Mouse (Mus musculus): ENCODE data around the gene Mtg1.
"Not testable (repeated sequence)": the region's sequence is repeated elsewhere in the genome, so short reads cannot be mapped to it uniquely, and the experiment has no call there.

Gene Mtg1

DNA sequence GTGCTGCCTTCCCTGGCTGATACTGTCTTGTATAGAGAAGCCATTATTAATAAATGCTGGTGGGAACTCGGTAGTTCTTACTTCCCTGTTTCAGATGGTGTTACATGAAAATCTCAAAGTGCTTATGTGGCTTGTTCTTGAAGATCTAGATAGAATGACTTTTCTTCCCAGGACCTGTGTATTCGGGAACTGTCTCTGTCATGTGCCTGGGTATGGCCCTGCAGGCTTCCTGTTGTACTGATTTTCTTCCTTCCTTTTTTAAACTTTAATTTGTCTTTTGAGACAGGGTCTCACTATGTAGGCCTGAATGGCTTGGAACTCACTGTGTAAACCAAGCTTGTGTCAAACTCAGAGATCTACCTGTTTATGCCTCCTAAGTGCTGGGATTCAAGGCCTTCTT, 9.5 kb upstream of the Mtg1 start:
- no peak for DNase-seq

DNA sequence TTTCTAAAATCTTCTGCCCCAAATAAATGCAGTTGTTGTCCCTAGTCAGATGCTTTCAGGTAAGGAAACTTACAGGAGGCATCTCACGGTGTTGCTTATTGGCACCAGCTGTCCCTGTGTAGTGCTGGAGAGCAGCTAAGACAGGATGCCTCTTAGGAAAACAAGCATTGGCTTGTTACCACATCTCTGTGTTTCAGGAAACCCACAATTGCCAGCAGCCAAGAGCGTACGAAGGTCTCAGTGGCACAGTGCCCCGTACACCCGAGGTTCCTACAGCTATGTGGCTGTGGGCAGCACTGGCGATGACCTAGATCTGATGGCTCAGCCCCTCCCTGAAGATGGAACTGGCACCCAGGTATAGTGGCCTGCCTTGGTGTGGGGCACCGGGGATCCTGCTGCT, 5.2 kb upstream of the Mtg1 start:
- DNase-seq: not testable (repeated sequence)

DNA sequence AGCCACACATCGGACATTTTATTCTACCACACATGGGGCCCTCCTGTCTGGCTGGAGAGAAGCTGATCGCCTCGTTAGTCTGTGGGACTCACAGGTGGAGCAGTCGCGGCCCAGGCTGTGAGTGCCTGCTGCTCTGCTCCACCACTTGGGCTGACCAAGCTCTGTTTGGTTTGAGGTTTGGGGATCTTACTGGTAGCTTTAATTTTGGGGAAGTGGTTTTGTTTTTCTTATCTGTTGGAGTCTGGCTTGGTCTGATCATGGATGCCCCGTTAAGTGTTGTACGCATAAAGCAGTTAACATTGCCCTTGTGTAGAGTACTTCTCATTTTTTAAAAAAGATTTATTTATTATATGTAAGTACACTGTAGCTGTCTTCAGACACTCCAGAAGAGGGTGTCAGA, 3.3 kb upstream of the Mtg1 start:
- not testable (repeated sequence) for DNase-seq

DNA sequence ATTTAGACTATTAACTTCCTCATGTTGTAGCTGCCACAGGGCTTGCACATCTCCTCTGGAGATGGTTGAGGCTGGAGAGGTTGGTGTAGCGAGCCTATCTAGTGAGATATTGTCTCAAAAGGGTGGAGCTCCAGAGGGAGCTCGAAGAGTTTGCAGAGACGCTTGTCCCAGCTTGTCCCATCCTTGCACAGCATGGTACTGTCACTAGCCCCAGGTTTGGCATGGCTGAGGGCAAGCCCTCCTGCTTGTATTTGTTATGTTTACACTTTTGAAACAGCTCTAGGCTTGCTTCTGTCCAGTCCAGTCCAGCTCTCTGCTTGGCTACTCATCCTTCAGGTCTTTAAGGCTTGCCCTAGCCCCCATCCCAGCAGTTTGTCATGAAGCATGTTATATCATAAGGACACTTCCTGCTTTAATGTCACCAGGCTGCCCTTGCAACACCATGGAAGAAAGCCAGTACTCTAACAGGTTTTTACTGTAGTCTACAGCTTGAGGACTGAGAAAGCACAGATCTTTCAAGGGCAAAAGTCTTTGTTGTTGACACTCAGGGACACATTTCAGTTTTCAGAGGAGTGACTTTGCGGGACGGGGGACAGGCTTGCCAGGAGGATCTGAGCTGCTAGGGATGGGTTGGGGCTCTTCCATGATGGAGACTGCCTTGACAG, 2.1 kb upstream of the Mtg1 start:
- no peak for DNase-seq

DNA sequence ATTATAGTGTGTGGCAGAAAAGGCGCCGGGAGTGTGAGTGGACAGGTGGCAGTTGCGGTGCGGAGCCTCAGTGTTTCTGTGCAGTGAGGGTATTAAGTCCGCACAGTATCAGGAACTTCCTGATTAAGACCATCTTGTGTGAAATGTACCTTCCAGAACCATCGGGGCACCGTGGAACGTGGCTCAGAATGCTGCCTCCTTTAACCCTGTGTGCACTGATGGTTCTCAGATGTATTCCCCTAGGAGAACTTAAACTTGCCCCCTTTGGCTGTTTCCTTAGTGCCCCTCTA, 602 bp downstream of the Mtg1 start:
- DNase-seq: no peak

DNA sequence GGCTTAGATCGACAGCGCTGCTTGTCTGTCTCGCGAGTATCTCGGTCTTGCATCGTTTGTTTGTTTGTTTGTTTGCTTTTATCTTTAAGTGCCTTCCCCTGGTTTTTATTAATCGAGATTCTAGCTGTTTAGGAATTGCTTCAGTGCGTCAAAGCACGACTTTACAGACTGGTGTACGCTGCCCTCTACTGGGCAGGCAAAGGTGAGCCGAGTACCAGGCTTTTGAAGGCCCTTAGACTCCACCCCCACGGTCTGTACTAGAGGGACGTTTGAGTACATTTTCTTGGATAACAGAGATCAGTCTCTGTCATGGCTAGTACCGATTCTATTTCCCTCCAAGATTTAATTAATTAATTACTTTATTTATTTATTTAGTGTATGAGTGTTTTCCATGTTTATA, 4.0 kb downstream of the Mtg1 start:
- DNase-seq: peak; percentile 26 to 38

DNA sequence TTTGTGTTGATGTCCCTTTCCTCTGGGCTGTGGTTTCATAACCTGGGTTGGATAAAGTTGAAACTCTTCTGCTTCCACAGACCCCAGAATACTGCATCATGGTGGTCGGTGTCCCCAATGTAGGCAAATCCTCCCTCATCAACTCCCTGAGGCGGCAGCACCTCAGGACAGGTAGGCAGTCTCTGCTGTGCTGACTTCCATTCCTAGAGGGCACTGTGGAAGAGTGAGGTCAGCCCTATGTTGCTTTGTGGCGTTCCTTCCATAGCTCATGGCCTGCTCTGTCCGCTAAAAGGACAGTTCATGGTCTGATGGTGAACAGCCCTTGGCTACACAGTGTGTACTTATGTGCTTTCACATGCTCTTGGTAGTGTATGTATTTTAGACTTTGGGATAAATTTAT, 7.2 kb downstream of the Mtg1 start:
- no peak for DNase-seq

DNA sequence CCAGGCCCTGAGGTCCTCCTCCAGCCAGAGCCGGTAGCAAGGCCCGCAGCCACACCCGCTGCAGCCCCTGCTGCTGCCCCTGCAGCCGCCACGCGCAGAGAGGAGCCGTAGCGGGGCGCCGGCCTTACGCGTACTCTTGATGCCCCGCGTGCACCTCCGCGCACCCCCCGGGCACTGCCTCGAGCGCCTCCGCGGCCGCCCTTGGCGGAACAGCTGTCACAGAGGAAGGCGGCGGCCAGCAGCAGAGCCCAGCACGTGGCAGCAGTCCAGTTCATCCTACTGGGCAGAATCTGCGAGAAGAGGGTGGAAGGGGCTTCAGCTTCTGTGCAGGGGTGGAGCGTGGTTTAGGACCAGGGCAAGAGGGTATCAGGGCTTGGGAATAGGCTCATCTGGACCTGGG, 16.0 kb downstream of the Mtg1 start:
- no peak for DNase-seq

DNA sequence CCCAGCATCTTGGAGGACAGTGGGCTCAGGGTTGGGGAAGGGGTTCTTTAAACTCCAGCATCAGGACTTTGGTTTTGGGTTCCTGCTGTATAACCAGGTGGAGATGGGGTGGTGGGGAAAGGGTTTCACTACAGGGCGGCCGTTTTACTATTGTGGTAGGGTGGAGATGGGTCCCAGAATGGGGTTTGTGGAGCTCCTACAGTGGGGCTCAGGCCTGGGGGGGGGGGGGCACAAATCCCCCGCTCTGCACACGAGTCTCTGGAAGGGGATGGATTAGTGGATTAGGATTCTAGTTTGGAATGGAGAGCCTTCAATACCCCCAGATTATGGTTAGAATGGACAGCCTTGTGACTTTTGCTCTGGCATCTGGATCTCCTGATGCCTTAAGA, 16.5 kb downstream of the Mtg1 start:
- no peak for DNase-seq

DNA sequence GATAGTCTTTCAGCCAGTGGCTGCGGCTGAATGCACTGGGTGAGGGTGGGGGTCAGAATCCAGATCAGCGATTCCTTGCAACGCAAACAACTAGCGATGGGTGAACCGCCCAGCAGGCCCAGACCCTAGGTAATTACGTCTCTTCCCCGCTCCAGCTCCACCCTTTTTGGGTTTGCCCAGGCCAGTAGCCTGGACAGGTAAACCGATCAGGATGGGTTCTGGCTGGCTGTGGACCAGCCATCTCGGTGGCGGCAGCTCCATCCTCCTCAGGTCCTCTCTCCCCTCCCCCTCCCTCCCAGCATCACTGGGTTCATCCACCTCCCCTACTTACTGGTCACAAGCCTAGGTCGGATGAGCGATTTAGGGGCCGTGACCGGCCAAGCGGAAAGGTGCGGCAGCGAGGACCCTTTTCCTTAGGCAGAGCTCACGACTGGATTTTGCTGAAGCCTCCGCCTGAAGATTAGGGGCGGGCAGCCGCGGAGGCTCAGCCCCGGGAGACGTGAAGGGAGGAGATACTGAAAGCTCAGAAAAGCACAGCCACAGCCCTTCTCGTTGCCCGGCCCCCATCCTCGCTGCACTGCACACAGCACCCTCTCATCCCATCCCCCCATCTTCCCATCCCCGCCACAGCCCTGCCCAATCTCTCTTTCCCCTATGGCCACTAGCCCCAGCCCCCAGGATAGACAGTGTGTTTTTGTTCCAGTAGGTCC, 17.0 kb downstream of the Mtg1 start, which contains the start of gene Sprn:
Sprn (minus strand) TSS at position 660 of the 710 bp plus-strand sequence.
- no peak for DNase-seq

DNA sequence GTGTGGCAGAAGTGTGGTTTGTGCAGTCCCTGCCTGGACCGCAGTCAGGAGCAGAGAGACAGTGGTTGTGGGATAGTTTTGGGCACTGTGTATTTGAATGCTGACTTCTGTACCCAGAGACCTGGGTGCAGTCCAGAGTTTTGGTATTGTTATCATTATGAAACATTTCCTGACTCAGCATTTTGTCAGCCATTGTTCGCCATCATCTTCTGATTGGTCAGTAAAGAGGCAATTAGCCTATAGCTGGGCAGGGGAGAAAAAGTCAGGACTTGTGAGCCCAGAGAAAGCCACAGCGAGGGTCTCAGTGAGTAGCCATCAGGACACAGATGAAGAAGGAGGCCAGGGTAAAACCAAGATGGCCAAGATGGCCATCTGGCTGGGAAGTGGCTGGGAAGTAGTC, 23.0 kb downstream of the Mtg1 start:
- DNase-seq: no peak

DNA sequence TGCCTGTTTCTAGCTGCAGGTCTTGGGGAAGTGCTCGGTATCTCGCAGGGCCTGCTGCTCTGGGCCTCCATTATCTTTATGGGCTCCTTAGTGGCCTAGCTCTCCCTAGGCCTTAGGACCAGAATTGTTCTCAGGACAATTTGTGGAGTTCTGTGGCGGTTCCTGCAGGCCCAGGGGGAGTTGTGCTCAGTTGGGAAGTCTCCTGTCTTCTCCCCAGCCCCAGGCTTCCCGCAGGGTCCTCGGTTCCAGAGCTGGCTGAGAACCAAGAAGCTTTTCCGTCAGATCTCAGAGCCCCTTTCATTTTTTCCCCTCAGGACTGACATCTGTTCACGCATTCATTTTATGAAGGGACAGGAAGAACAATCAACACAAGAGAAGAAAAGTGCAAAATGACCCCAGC, 27.3 kb downstream of the Mtg1 start, which contains the start of gene Olfr522:
Olfr522 (minus strand) TSS at position 101 of the 400 bp plus-strand sequence.
- no peak for DNase-seq

DNA sequence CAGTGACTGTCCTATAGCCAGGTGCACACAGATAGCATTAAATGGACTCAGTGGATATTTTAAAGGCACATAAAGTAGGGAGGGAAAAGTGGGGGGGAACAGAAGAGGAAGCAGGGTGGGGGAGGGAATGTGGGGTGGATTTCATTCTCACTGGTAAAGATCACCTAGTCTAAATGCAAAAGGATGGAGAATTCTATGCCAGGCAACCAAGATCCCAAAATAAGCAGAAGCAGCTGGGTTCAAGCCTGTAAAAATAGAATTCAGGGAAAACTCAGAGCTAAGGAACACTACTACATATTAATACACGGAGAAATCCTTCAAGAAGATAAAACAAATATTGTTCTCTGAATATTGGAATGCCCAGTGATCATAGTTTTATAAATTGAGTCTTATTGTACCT, 30.6 kb downstream of the Mtg1 start:
- DNase-seq: no peak

DNA sequence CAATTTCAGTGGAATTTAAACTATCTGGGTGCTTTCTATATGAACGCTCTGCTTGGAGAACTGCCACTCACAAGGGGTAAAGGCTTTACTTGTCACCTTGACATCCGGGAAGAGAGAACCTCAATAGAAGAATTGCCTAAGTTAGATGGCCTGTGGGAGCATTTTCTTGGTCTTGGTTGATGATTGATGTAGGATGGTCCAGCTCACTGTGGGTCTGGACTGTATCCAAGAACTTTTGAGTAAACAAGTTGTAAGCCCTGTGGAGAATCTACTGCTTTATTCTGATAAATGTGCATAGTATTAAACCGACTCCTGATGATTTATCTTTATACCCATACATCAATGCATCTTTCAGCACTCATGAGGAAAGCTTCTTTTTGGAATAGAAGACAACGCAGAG, 32.0 kb downstream of the Mtg1 start:
- no peak for DNase-seq

DNA sequence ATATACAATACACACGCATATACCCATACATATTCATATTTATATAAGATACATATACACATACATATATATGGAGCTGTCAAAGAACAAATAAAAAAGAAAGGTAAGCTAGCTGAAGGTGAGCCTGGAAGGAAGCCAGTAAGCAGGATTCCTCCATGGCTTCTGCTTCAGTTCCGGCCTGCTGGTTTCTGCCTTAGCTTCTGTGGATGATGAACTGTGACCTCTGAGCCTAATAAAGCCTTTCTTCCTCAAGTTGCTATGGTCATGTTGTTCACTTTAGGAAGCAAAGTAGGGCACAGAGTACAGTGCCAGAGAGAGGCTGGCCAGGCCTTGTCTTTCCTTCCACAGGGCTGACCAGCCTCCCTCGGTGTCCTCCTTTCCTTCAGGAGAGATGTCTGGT, 33.5 kb downstream of the Mtg1 start:
- DNase-seq: no peak

DNA sequence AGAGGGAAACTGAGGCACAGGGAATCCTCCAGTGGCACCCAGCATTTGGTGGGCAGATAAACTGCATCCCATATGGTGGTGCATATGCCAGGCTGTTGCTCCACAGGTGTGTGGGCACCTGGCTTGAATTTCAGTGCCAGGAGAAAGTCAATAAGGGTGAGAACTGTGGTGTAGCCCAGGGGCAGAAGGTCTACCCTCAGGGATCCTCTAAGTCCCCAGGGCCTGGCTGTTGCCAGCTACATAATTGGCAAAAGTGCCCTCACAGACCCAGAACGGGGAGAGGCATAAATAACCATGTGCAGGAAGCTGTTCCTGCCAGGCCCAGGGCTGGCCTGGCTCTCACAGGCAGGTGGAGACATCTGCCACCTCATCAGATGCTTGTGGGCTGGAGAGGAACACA, 35.6 kb downstream of the Mtg1 start, which contains the start of gene Olfr523:
Olfr523 (plus strand) TSS at position 282 of the 400 bp plus-strand sequence.
- no peak for DNase-seq

DNA sequence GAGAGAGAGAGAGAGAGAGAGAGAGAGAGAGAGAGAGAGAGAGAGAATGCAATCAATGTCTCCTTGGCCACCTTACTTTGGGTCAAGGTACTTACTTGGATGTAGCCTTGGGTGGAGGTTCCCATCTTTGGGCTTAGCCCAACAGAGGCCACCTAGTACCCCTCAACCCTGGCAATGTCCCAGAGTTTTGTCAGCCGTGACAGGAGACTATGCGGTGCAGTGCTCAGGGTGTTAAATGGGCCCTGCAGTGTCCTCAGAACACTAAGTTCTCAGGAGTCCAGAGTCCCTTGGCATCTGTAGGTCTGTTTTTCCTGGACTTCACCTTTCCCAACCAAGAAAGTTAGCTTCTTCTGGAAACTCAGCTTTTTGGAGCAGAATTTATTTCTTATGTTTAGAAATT, 41.8 kb downstream of the Mtg1 start:
- DNase-seq: no peak

DNA sequence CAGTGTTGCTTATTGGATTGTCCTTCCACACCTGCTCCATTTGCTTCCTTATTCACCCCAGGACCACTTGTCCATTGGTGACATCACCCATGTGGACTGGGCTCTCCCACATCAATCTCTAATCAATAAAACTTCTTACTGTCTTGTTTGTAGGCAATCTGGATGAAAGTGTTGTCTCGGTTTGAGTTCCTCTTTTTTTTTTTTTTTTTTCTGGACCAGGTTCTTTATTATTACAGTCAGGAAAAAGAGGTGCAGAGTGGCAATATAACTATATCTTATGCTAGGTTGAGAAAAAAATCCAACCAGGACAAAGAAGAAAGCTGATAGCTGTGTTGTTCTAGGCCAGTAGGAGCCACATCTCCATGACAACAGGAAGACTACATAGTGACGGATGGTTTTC, 43.3 kb downstream of the Mtg1 start:
- DNase-seq: no peak

DNA sequence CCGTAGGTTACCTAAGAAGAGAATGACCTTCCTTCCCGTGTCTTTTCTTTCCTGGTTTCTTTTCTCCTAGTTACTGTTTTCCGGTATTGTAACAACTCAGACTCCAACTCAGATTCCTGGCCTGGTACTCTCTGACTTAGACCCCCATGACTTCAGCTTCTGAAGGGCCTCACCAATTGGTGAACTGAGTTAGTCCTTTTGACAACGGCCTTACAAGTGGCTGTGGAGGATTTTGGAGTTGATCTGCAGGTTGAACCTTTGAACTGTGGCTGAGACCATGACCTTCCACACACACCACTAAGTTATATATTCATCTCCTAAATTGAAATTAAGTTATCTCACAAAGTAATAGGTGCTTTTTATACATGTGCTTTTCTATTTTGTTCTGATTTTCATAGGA, 46.8 kb downstream of the Mtg1 start:
- DNase-seq: no peak

DNA sequence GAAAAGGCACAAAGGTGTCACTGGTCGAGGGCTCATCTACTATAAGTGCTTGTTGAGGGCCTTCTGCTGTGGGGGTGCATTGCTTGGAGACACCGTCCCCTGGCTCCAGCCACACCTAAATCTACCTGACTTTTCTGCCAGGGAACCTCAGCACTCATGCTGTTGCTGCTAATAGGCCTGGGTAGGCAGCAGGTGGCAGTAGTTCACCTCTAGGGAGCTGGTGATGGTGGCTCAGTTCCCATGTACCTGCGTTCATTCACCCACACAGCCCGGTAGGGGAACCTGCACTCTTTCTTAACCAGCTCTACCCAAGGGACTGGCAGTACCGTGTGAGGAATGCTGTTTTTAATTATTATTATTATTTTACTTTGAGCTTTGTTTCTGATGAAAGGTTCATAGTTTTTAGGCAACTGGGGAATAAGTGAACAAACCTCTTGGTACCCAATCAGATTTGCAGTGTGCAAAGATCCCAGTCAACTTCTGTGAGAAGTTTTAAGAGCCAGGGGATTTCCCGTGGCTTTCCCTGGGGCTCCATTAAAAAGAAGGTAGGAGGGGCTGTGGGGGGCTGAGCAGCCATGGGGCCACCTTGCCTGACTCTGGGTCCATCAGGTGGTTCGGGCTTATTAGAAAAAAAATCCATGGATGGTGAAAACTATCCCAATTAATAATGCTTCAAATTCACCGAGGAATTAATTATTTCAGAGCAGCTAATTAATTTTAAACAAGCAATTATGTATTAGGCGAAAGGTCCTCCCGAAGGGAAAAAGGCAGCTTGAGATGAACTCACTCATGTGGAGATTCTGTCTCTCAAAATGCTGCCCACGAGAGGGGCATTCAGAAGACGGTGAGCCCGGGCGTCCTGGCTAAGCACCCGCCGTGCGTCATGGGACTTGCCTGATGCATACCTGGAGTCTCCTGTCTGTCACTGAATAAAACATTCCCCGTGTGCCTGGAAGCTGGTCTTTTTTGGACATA, 49.6 kb downstream of the Mtg1 start:
- DNase-seq: peak in 1 of 2 experiments; percentile 18

DNA sequence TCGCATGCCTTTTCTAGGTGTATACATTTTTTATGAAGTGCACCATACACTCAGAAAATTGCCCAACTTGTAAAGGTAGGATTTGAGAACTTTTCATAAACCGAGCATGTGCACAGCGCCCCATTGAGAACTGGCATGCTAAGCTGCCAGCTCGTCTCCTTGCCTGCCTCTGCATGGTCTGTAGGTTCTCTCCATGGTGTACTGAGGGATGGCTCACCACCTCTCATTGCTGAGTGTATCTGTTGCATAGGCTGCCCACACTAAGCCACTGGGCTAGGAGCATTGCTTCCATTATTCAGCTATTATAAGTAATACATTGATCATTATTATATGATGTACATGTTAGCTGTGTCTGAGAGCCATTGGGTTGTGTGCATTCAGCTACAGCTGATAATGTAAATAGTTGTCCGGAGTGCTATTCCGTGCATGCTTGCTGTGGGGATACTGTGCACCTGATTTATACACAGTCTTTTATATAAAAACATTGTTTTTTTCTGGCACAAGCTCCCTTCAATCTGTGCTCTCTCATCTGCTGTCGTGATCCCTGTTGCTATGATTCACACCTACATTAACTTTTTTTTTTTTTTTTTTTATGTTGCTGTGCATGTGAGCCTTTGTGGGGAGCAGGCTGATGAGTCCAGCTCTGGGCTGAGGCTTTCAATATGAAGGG, 50.5 kb downstream of the Mtg1 start:
- no peak for DNase-seq

DNA sequence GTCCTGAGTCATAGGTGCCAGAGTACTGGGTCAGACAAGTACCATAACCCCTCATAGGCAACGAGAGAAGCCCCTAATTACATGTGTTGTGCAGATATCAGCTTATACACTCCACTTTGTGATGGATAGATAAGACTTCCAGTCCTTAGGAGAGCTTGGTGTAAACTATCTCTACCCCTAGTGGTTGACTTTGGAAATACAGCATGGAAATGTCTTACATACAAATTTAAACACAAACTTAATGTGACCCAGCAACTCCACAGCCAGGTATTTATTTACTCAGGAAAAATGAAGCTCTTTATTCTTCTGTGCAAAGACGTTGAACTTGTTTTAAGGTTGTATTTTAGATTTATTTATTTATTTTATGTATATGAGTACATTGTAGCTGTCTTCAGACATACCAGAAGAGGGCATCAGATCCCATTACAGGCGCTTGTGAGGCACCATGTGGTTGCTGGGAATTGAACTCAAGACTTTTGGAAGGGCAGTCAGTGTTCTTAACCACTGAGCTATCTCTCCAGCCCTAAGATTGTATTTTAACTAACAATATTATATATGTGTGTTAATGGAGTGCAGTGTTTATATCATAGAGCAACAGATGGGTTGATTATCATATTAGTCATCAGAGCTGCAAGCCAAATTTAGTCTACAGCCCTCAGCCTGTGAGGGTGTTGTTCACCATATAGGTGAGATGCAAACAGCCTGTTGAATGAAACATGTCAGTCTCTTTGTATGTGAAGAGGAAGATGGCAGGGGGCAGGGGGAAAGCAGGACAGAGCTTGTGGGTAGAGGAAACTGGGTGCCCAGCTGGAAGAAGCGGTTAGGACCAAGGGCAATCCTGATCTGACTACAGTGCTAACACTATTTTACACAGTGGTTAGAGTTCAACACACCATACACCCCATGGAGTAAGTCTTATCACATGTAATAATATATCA, 51.3 kb downstream of the Mtg1 start:
- no peak for DNase-seq

All from thymus, adult 18-20 months (tissue).